Mouse (Mus musculus): ENCODE measurements around the gene Olfr1254.

Olfr1254 gene

GRCm38 (mm10) chr2:89793519-89793918 lies at the start of gene Olfr1254:
Gene Olfr1254 (minus strand): TSS chr2:89793619.
- DNase-seq: no peak

GRCm38 (mm10) chr2:89841455-89841854 lies 48.0 kb upstream of the Olfr1254 start, which contains the start of gene Olfr1256:
Gene Olfr1256 (minus strand): TSS chr2:89841555.
- no peak for DNase-seq

GRCm38 (mm10) chr2:89820216-89820615 lies 26.8 kb upstream of the Olfr1254 start:
- DNase-seq: no peak

GRCm38 (mm10) chr2:89811751-89812150 lies 18.3 kb upstream of the Olfr1254 start, which contains the start of gene Olfr1255:
Gene Olfr1255 (plus strand): TSS chr2:89812051.
- no peak for DNase-seq

GRCm38 (mm10) chr2:89810751-89811150 lies 17.3 kb upstream of the Olfr1254 start:
- no peak for DNase-seq

- DNase-seq: no peak
Observed at GRCm38 (mm10) chr2:89799583-89799982, 6.2 kb upstream of the Olfr1254 start.

- DNase-seq: no peak
Observed at GRCm38 (mm10) chr2:89756990-89757389, 36.4 kb downstream of the Olfr1254 start, which contains the start of gene Olfr1253. Gene Olfr1253 (minus strand): TSS chr2:89757090.

Measured in cerebellum, adult 11-12 months (tissue).